Mouse (Mus musculus) lung, postnatal 36 days (tissue): ENCODE measurements at regions not wholly inside any gene's neighbourhood (a gene's known extent, or its start where the extent isn't known, plus 50 kb on each side); places are given as distances from the start of the nearest gene placed in this dataset.

ENCODE experiments used
- DNase-seq: peaks from one replicate; pipeline ENCODE4 v3.0.0; 2022; ENCODE audit warnings: mixed read lengths

DNA sequence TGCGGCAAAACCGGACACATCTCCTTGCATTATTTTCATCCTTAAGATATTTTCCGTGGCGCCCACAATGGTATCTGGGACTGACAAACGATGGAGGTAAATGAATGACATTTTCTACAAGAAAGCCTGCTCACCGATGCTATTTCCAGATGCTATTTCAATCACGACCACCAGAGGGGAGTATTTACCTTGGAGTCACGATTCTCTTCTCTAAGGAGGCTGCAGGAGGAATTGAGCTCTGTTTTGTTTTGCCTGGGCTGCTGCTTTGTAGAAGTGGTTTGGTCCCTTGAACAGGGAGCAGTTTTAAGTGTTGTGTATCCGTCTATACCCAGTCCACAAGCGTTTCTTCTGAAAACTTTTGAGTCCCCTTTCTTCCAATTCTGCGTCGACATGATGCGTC lies 128.7 kb upstream of the Itga1 start:
- peak; percentile 80 for DNase-seq

DNA sequence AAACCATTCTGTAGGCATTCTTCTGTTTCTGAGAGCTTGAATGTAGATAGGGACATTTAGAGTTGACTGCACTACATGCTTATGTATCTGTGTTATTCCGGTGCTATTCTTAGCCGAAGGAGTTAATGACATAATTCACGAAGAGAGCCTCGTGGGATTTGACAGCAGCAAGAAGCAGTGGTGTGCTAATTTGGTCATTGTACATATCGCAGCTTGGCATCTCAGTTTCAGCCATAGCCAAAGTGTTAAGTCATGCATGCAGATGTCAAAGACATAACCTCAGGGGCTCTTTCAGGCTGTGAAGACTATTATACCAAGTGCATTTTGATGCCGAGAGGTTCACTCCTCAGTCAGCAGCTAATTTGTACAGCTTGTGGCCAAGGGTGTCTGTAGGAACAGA lies 125.1 kb upstream of the Itga1 start:
- DNase-seq: no peak

DNA sequence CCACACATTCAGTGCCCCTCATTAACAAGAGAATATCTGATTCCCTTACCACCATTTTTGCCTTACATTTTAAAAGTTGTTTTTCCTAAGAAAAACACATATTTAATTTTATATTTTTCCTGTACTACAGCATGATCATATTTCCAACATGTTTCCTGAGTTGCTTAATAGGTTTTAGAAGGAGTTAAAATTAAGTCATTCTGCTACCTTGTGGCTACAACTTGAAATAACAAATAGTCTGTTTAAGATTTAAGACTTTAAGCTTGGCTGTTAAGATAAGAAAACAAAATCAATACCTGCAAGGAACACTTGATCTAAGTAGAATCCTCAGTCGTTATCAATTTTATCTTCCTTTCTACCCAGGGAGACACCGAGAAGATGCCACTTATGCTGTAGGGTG lies 117.9 kb upstream of the Itga1 start:
- no peak for DNase-seq

DNA sequence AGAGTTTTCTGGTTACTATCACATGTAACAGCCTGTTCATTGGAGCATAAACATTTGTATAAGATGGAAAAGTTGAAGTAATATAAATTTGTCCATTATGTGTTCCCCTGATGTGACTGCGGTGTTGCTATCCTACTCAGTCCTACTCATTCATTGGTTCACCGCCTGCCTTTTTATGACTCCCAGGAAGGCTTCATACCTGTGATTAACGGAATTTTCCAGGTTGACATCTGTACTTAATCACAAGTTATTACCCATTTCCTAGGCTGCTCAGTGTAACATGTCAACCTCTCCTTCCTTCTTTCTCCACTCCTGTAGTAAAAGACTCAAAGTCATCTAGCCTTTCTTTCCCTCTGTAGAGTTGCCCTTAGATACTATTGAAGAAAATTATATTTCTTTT lies 109.5 kb upstream of the Itga1 start:
- no peak for DNase-seq

DNA sequence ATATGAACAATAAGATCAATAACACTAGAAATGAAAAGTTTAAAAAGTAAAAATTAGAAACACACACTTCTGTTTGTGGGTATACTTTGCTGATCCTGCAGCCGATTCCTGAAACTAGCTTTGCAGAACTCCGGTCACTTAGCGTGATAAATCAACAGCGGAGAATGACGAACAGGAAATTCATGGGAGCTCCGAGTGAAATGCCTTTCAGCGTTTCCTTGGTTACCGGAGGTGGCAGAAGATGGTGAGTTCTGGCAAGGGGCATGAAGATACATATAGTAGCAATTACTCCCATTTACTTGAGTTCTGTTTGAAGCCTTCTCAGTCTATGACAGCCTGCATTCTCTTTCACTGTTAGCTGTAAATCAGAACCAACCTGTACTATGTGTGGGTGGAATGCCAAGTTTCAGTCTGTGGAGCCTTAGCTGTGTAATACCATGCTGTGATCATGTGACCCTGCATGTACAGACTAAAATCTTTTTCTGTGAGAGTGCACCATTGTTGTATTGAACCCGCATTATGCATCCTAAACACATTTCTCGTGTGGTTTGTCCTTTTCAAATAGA lies 109.0 kb upstream of the Itga1 start:
- peak; percentile 12 for DNase-seq

DNA sequence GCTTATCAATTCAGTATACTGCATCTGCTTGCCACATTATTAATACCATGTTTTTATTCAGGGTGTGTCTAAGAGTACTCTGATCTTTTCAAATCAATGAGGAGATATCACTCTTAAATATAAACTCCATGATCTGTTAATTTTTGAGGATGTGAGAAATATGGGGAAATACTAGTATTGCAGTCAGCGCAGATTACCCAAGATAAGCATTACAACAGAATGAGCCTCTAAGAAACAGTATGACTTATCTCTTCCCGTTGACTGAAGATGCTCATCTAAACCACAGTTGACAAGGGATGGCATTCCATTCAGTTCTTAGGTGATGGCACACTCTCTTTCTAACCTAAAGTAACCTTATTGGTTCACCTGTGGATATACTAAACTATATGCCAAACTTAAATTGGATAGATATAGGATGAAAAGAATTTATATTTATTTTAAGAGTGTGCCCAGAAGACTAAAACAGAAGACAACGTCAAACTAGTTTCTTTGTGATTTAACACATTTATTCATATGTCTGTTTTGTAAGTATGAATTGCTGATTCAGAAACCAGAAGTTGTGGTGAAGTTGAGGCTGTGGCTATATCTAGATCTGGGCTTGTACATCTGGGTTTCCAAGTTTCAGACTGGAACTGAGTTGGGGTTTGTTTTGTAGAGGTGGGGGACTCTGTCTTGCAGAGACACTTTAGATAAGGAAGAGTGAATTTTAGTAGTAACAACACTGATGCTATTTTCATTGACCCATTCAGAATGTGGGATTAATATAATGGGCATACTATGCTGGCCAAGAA lies 107.8 kb upstream of the Itga1 start:
- DNase-seq: peak; percentile 10

DNA sequence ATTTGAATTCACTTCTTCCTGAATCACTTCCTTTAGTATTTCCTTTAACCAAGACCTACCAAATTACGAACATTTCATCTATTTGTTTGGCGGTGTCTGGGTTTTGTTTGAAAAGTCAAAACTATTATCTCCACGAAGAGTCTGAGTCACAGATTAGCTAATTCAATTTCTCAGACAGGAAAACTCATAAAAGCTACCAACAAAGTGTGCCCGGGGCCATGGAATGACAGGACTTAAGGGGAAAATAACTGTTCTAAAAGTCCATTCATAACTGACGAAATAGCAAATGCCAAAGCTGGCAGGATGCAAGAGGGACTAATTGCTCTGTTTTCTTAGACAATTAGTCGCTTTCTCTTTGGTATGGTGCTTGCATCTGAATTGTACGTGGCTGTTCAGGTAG lies 105.0 kb upstream of the Itga1 start:
- DNase-seq: no peak

DNA sequence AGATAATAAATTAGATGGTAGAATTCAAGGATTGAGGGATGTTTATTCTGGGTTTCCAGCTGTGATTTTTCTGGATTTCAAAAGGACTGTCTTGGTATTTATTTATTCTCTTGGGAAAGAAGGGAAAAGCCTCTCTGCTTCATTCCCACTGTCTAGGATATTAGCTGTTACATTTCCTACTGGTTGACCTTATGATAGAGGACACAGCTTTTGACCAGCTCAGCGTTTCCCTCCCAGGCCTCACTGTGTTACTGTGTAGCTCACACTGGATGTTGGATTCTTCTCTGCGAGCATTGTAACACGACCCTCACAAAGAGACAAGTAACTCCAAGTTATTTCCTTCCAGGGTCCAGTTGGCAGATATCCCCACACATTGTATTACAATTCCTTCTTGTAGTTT lies 97.4 kb upstream of the Itga1 start:
- peak; percentile 40 for DNase-seq

DNA sequence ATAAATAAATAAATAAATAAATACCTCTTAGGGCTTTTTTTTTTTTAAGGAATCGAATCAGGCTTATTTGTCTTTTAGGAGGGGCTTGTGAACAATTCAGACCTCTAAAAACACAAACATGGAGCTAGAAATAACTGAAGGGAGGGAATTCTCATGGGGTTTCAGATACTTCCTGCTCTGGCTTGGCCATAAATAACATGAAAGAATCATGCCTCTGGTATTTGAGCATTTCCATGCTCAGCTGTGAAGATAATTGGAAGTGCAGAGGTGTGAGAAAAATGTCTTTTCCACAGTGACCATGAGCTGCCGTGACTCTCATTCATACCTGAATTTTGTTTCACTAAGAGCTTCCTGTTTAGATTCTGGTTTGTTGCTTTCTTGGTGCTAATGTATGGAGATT lies 86.3 kb upstream of the Itga1 start:
- no peak for DNase-seq

DNA sequence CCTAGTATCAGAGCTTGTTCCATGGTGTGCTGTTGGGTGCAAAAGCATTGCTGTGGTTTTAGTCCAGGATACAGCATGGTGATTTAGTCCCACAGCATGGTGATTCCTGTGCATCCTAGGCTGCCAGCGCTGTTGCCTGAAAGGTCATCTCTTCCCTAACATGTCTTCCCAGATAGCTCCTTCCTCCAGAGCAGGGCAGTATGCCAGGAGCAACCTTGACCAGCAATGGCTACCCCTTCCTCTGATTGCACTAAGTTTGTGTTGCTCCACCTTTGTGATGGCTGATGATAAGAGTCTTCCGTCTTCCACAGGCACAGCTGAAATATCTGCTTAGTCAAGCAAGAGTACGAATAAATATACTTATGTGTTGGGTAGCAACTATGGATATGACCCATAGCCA lies 85.6 kb upstream of the Itga1 start:
- no peak for DNase-seq

DNA sequence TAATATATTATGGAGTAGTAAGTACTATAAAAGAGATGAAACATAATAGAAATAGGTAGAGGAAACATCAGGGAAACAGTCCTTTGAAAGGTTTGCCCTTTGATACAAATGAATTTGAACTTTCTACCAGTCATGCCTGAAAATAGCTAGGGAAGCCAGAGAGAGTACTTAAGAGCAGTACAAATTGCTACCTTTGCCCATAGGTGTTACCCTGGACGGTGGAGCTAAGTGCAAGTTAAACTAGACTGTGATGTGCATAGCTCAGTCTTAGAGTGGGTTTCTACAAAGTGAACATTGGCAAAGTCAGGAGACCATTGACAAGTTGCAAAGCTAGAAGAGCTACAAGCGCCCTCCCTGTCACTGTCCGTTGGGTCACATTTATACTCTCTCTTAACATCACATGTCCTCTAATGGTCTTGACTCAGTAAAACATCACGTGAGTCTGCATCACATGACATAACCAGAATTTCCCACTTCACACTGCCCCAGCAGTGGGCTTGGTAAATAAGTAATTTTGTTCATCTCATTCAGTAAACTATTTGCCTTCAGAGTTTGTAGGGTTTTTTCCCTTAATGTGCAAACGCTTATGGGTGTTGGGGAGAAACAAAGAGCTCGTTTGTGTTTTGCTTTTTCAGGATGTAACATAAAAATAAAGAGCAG lies 80.6 kb upstream of the Itga1 start:
- DNase-seq: no peak

DNA sequence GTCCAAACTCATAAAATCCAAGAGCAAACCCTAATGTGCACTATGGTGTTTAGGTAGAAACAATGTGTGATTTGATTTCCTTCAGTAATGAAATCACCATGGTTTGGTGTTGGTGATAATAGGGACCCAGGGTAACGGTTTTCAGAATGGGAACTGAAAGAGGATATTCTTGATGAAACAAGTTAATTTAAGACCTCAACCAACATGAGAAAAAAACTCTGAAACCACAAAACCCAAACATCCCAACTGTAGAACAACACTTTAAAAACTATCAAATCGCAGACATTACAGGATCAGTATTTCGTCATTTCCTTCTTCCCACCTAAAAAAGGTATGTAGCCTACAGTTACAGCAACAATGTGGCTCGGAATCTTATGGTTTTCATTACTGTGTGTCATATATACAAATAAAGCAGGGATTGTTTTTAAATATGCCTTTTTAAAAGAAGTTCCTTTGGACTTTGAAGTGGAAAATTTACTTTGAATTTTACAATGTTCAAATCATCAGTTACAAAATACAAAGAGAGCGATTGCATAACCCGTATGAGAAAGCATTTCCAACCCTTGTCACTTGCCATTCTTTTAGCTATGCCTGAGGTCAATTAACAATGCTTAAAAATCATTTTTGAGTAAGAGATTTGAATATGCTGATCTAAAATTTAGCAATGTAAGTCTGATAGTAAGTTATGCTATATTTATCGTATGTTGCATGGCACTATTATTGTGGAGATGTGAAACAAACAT lies 76.6 kb upstream of the Itga1 start:
- no peak for DNase-seq

DNA sequence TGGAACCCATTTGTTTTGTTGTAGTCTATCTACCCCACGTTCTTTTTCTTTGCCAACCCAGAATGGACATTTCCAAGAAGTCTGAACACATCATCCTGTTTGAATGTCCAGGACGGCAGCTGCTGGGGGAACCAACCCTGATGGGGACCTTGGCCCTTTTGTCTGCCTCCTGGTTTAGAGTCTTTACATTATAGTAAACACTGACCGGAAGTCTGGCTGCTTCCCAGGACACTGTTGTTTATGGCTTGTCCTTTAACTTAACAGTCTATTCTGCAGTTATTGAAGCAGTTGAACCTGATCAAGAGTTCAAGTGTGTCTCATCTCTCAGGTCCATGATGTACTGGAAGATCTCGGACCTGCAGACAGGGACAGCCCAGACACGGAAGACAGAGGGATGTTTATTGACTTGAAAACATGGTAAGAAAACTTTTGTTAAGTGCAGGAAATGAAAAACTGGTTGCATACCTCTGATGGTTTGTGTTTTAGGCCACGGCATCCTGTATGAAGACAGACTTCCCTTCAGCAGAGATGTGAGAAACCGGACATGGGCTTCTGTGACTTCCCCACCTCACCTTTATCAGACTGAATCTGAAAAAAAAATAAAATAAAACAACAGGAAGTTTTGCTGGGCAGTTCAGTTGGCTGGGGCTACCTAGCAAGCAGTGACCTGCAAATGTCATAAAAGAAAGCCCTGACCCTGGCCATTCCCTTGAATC lies 69.7 kb upstream of the Itga1 start:
- no peak for DNase-seq

DNA sequence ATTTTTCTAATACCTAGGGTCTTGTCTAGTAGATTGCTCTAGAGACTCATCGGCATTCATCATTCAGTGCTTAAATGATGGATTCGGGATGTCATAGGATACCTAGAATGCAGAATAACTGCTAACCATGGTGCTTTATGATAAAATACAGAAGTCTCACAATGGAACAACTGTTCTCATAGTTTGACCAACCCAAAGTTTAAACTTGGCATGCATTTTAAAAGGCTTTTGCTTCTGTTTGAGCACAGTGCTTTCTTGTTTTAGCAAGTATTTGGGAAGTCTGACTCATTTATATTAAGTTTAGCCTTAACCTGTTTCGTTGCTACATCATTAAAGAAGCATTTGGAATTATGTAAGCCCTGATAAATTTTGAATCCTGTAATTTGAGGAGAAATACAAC lies 64.2 kb upstream of the Itga1 start:
- no peak for DNase-seq

DNA sequence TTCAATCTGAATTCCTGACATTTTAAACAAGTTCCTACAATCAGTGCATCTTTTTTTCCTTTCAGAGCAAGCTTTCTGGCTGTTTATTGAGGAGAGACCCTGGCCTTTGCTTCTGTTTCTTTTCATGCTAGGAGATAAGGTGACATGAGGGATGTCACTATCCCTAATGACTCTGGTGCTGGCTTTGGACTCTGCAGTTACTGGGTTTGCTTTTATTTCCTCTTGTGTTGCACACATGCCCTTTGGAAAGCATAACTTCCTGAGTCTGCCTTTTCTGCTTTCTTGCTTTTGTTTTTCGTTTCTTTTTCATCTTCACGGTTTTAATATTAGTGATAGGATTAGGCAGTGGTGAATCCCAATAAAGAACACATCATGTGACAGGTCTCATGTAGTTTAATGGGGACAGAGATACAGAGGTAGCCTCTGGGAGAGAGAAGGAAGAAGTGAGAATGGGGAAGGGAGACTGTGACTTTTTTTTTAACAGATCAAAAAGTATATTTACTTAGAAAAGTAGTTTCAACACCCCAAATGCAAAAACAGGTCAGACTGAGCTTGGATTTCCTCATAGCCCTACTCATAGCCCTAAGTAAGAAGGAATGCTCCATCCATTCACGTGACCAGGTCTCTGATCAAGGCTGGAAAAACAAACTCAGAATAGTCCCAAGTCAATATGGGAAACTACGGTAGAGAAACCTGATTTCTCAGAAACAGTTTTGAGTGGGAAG lies 61.1 kb upstream of the Itga1 start:
- peak; percentile 9 for DNase-seq

DNA sequence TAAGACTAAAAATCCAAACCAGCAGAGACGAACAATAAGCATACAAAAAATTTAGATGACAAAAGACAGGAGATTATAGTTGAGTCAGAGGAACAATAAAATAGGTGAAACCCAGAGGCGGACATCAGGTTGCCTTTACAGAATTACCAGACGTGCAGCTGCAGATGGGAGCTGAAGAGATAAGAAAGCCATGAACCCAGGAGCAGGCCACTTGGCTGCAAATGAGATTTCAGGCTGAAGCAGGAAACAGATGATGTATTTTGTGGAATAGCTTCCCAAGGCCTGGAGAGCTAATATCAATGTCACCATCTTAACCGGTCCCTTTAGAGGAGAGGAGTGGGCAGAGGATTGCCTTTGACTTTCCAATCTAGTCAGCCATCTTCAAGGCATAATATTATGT lies 57.6 kb upstream of the Itga1 start:
- no peak for DNase-seq
